Mouse (Mus musculus): ENCODE measurements around the gene Chchd6.
A peak's percentile ranks its signal among the peaks of the same experiment; 100 is the strongest.

Gene Chchd6

DNA sequence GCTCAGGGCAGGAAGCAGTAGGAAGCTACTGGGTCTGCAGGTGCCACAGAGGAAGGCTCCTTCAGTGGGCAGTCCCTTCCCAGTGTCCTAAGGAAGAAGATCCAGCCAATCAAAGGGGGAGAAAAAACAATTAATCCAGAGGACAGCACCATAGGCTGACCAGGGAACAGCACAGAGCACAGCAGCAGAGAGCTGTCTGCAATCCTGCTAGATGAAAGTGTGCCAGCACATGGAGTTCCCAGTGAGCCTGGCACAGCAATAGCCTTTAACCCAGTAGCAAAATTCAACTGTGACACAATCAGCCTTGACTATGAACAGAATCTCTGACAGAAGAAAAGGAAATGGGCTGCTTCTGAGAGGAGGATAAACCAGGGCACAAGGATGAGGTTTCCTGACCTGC lies 9.8 kb downstream of the Chchd6 start:
- no peak for ATAC-seq (ENCODE audit: low TSS enrichment)

- ATAC-seq (ENCODE audit: low TSS enrichment): peak; percentile 81
Observed at GRCm38 (mm10) chr6:89584634-89585409, 10.6 kb downstream of the Chchd6 start.

- peak; percentile 57 for ATAC-seq (ENCODE audit: low TSS enrichment)
Observed at GRCm38 (mm10) chr6:89583170-89583569, 12.3 kb downstream of the Chchd6 start.

GRCm38 (mm10) chr6:89574641-89575040 lies 20.8 kb downstream of the Chchd6 start:
- no peak for ATAC-seq (ENCODE audit: low TSS enrichment)

DNA sequence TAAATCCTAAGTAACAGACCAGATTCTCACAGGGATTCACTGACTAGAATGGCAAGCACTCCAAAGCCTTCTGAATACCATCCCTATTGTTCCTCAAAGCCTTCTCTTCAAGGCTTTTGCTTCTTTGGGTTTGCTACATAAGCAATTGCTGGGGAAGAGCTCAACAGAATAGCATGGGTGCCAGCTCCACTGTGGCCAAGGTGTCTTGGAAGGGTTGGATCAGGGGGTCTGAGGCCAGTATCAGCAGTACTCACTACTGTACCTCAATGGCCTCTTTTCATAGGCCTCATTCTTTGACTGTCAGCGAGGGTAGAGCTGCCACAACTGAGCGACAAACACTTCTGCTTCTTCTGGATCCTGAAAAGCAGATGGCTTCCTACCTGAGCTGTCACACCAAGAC lies 21.7 kb downstream of the Chchd6 start:
- ATAC-seq (ENCODE audit: low TSS enrichment): no peak

DNA sequence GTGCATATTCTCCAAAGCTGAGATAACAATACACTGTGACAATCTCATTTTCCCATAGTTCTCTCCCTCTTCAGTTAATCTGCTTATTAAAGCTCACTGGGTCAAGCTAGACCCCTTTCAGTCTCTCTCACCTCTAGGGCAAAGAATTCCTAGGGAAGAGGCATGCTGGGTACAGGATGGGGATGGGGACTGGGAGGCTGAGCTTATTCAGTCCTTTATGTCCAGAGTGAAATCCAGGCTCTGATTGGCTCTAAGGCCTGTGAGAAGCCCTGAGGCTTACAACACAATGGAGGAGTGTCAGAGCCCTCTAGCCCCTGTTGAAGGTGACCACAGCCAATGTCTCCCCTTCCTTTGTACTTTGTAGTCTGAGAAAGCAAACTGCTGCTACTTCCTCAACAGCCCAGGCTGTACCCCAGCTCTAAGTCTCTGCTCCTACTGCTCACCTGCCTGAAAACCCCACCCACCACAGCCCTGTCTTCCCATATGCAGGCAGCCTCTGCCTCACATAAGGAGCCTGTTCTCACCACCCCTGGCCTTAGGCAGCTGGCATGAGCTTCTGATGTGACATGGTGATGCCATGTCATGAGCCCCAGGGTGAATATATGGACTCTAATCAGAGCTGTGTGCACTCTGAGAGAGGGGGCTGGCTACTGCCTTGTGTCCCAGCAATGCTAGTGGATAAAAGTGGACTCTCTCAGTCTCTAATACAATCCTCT lies 22.4 kb downstream of the Chchd6 start:
- ATAC-seq (ENCODE audit: low TSS enrichment): no peak

DNA sequence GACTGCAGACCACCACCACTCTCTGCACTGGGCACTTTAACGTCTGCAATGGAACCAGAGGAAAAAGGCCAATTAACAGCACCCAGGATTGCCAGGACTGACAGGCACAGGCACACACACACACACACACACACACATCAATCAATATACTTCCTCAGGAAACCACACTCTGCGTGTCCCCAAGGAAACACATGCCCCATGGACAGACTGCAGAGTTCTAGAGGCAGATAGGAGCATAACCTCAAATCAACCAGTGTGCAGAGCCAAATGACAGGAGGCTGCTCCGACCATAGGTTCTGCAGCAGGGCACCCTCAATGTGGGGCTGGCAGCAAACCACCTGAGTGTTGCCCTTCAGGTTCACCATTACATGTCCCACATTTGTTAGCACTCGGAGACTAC lies 26.1 kb downstream of the Chchd6 start:
- ATAC-seq (ENCODE audit: low TSS enrichment): no peak

GRCm38 (mm10) chr6:89566740-89567139 lies 28.7 kb downstream of the Chchd6 start:
- ATAC-seq (ENCODE audit: low TSS enrichment): peak; percentile 52; the same call in 1 of the 2 replicates

DNA sequence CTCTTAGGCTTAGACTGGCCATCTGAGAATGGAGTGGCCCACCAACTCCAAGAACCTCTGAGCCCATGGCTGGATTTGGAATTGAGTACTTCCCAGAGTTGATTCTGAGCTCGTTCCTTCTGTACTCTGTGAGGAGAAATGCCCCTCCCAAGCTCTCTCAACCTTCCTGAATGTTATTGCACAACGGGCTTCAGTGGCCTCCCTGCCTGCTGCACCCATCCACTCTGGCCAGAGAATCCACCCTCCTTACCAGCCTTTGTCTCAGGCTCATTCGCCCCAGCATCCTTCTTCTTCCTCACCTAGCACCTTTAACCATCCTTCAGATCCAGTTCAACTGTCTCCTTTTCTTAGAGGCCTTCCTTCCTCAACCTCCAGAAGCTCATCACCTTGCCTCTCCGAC lies 32.1 kb downstream of the Chchd6 start:
- ATAC-seq (ENCODE audit: low TSS enrichment): no peak

- ATAC-seq (ENCODE audit: low TSS enrichment): no peak
Observed at GRCm38 (mm10) chr6:89560826-89561225, 34.6 kb downstream of the Chchd6 start.

GRCm38 (mm10) chr6:89557654-89558053 lies 37.8 kb downstream of the Chchd6 start:
- ATAC-seq (ENCODE audit: low TSS enrichment): no peak

DNA sequence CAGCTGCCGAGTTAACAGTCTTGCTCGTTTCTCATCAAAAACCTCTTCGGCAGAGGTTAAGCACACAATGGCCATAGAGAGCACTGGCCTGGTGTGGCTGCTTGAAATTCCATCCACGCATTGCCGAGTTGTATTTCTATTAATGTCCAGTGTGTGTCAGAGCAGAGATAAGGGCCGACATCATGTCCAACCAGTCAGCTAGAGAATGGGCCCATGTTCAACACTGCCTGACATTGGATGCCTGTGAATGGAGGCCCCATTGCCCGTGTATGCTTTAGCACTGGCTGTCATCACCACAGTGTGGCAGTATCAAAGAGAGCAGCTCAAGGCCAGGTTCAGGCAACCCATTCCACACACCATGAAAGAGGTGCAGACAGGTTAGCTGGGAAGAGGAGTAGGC lies 38.9 kb downstream of the Chchd6 start:
- no peak for ATAC-seq (ENCODE audit: low TSS enrichment)

- no peak for ATAC-seq (ENCODE audit: low TSS enrichment)
Observed at GRCm38 (mm10) chr6:89555971-89556370, 39.5 kb downstream of the Chchd6 start.

GRCm38 (mm10) chr6:89554029-89554428 lies 41.4 kb downstream of the Chchd6 start:
- peak; percentile 41 for ATAC-seq (ENCODE audit: low TSS enrichment)

DNA sequence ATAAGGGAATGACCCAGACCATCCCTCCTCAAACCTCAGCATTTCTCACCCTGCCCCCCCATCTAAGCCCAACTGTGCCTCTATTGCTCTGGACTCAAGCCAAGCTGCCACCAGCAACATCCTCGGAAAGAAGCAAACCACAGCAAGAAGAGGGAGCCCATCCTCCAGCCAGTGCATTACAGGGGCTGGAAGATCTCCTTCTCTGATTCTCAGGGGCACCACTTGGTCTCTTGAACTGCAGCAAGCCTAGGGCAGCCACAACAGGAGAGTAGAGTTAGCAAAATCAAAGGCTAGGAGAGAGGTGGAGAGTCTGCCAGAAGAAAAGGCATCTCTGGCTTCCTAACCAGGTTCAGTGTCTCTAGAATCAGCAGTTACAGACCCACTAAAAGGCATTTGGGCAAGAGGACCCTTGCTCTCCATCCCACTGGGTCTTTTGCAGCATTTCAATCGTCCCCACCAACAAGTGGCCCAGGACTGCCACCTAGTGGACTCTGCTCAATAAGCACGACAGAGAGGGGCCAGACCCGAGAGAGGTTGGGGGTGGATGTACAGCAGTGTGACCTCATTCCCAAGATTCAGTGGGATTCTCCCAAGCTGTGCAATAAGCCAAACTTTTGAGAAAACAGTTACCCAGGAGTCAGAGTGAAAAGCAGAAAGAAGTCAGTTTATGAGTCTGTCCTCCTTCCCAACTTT lies 42.3 kb downstream of the Chchd6 start:
- peak; percentile 55 for ATAC-seq (ENCODE audit: low TSS enrichment)

DNA sequence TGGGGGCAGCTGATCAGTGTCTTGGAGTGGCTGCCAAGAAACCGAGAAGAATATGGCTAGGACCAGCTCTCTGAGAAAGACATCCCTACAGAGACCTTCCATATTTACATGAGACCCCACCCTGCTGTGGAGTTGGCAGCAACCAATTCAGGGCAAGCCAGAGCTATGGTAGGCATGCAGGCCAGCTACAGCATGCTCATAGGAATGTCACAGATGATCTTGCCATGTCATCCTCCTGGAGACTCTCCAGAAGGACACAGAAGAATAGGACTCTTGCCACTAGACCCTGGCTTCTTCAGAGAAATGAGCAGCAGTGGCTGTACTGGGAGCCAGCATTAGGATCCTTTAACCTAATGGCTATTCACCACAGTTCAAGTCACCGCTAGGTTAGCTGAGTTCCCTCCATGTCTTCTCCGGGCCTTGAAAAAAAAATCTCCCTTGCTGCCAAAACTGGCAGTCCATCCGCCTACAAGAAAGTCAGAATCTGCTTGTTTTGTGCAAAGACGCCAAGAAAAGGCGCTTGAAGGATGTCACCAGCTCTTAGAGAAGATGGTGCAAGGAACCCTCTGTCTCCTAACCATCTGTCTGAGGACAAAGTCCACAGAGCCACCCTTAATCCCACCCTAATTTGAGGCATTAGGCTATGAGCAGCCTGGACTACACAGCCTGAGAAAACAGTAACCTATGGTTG lies 43.0 kb downstream of the Chchd6 start:
- peak; percentile 39 for ATAC-seq (ENCODE audit: low TSS enrichment)

GRCm38 (mm10) chr6:89549157-89549556 lies 46.3 kb downstream of the Chchd6 start:
- ATAC-seq (ENCODE audit: low TSS enrichment): no peak

- no peak for ATAC-seq (ENCODE audit: low TSS enrichment)
Observed at GRCm38 (mm10) chr6:89547951-89548350, 47.5 kb downstream of the Chchd6 start.

- no peak for ATAC-seq (ENCODE audit: low TSS enrichment)
Observed at GRCm38 (mm10) chr6:89538102-89538751, 57.2 kb downstream of the Chchd6 start.

GRCm38 (mm10) chr6:89535626-89536225 lies 59.7 kb downstream of the Chchd6 start:
- ATAC-seq (ENCODE audit: low TSS enrichment): no peak

DNA sequence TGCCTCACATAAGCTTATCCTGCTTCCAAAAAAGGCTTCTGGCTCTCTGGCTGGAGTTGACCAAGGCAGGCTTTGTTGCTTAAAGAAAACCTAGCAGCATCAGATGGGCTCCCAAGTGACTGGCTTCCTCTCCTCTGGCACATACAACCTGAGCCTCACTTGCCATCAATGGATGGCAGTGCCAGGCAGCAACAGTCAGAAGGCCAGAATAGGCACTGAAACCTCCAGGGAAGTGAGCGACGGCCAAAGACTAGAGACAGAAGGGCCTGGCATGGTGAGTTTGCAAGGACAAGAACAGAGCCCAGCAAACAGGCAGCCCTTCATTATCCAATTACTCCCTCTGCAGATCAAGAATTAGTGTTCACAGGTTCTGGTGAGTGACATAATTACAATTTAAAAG lies 70.7 kb downstream of the Chchd6 start:
- no peak for ATAC-seq (ENCODE audit: low TSS enrichment)
